In the genomic region with DNA sequence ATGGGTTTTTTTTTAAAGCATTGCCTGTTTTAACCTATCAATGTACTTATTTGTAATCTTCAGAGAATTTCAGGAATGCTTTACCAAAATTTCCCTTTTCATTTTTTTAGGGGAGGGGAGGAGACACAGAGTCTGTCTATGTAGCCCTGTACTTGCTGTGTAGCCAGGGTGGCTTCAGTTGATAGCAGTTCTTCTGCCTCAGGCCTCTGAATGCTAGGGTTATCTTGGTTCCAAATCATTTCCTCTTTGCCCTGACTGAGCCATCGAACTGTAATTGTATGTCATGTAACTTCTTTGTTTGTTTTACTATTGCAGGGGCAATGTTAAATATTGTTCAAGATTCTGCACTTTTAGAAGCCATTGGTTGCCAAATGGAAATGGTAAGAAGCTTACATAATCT, we compare ENCODE assay signal across 27 mouse cellular contexts. TPM values are rescaled to one million over a fixed set of nuclear protein-coding genes. Genes with fewer than 3 reads are reported as not detected.
DNase-seq lines count a peak whose midpoint lies in the region; ATAC-seq and TF ChIP-seq lines count a peak whose summit lies in the region.
"Had no signal": no experiment of that assay in that cellular context is flagged by ENCODE, and none has a peak within 500 bp of the region (broad histone marks: within the 10 kb centered on the region; RNA-seq: fewer than 3 reads in every experiment).

No protein-coding gene starts in this region.

- DNase-seq in 3T3-L1 (ENCODE audit: low read depth, low spot score) = peak; percentile 6
- DNase-seq in 416B (ENCODE audit: low read depth) = peak; percentile 35
- peak; percentile 72 for DNase-seq in MEL (ENCODE audit: low read depth, low spot score)
- DNase-seq in Muller cell, postnatal 12 days (ENCODE audit: inconsistent ontology term) = peak; percentile 30
- DNase-seq in cerebellum, adult 11 months = no peak
- no peak for DNase-seq in right cerebral cortex, adult 2 months (ENCODE audit: low spot score in 2 of 2)
- no peak for DNase-seq in spleen, postnatal 14 days (ENCODE audit: low spot score in 2 of 2)
- DNase-seq: adrenal gland, adult 2 months; adrenal gland, postnatal 10 days; adrenal gland, postnatal 25 days; cerebellum, adult 11-12 months; cerebellum, adult 2 months; cerebellum, adult 9-10 months; cerebellum, postnatal 10 days; cerebellum, postnatal 25 days had no signal

- no peak overlapping the region for H3K4me3 ChIP-seq in MEL (ENCODE audit: control insufficient read depth in 1 of 2, insufficient read depth in 1 of 2, low read depth in 2 of 2, low read length in 2 of 2)
- H3K4me3 ChIP-seq in heart, embryonic 12.5 days = no peak overlapping the region
- H3K4me3 ChIP-seq: embryonic facial prominence, embryonic 10.5 days; embryonic facial prominence, embryonic 12.5 days; erythroblast, embryonic 14.5 days; forebrain, embryonic 10.5 days; forebrain, embryonic 12.5 days had no signal

- no peak for TF ChIP-seq CTCF in MEL (IDR thresholded peaks at IDR 0.05 in 2 of 3, conservative IDR thresholded peaks at IDR 0.05 in 1 of 3; ENCODE audit: control insufficient read depth in 1 of 3, insufficient read depth in 1 of 3, low read depth in 2 of 3, low read length in 3 of 3, poor library complexity in 1 of 3, severe bottlenecking in 1 of 3)

- peaks cover 14 to 15% of the 10 kb centered on the region in 2 experiments for H3K36me3 ChIP-seq in MEL (ENCODE audit: control insufficient read depth in 1 of 2, insufficient read depth in 2 of 2, low read length in 2 of 2)
- peaks cover 59% of the 10 kb centered on the region for H3K36me3 ChIP-seq in heart, embryonic 12.5 days

- no peak for TF ChIP-seq RAD21 in MEL (IDR thresholded peaks at IDR 0.05; ENCODE audit: low read depth, low read length)

- 57% methylated on average over 1 of the region's 1 CpGs for WGBS in heart, embryonic 12.5 days

- H3K9me3 ChIP-seq in MEL (replicated peaks; ENCODE audit: insufficient read depth, low read length) = no peaks in the 10 kb centered on the region
- no peaks in the 10 kb centered on the region for H3K9me3 ChIP-seq in heart, embryonic 12.5 days (replicated peaks)
- H3K9me3 ChIP-seq: embryonic facial prominence, embryonic 10.5 days; embryonic facial prominence, embryonic 12.5 days; forebrain, embryonic 10.5 days; forebrain, embryonic 12.5 days had no signal

- no peaks in the 10 kb centered on the region for H3K79me2 ChIP-seq in MEL (ENCODE audit: control insufficient read depth, insufficient read depth, low read length, poor library complexity)

- peak; percentile 43 to 60; a peak in 2 of 4 replicates for TF ChIP-seq EP300 in MEL (IDR thresholded peaks at IDR 0.05; ENCODE audit: low read depth in 1 of 2, low read length in 2 of 2)

- no peak overlapping the region for H3K4me2 ChIP-seq in heart, embryonic 12.5 days
- H3K4me2 ChIP-seq: embryonic facial prominence, embryonic 12.5 days; forebrain, embryonic 12.5 days had no signal

- H3K27me3 ChIP-seq in MEL (ENCODE audit: control insufficient read depth in 1 of 2, insufficient read depth in 2 of 2, low read length in 2 of 2) = no peaks in the 10 kb centered on the region
- H3K27me3 ChIP-seq in heart, embryonic 12.5 days (replicated peaks) = no peaks in the 10 kb centered on the region
- H3K27me3 ChIP-seq: embryonic facial prominence, embryonic 12.5 days; forebrain, embryonic 12.5 days had no signal

- H3K9ac ChIP-seq in MEL (ENCODE audit: control insufficient read depth, low read depth, low read length, poor library complexity, severe bottlenecking) = no peak overlapping the region
- no peak overlapping the region for H3K9ac ChIP-seq in heart, embryonic 12.5 days
- H3K9ac ChIP-seq: embryonic facial prominence, embryonic 12.5 days; forebrain, embryonic 12.5 days had no signal

- peaks cover 8% of the 10 kb centered on the region in 2 experiments; a peak in 3 of 4 replicates for H3K4me1 ChIP-seq in MEL (ENCODE audit: control insufficient read depth in 1 of 2, insufficient read depth in 2 of 2, low read length in 2 of 2)
- H3K4me1 ChIP-seq in heart, embryonic 12.5 days (replicated peaks) = no peaks in the 10 kb centered on the region
- H3K4me1 ChIP-seq: embryonic facial prominence, embryonic 10.5 days; embryonic facial prominence, embryonic 12.5 days; forebrain, embryonic 12.5 days had no signal

- TF ChIP-seq POLR2A in MEL (IDR thresholded peaks at IDR 0.05; ENCODE audit: control insufficient read depth in 1 of 2, insufficient read depth in 1 of 2, low read depth in 1 of 2, low read length in 2 of 2, poor library complexity in 1 of 2) = no peak

- H3K27ac ChIP-seq in MEL (ENCODE audit: control insufficient read depth, low read depth, low read length) = peak overlapping the region; percentile 57
- H3K27ac ChIP-seq in heart, embryonic 12.5 days (ENCODE audit: poor library complexity, severe bottlenecking) = no peak overlapping the region
- H3K27ac ChIP-seq: embryonic facial prominence, embryonic 10.5 days; embryonic facial prominence, embryonic 12.5 days; forebrain, embryonic 10.5 days; forebrain, embryonic 12.5 days had no signal

- ATAC-seq in heart, embryonic 12.5 days (ENCODE audit: insufficient number of reproducible peaks, low FRiP score) = no peak
- ATAC-seq: forebrain, embryonic 14.5 days; forebrain, embryonic 16.5 days had no signal

TF ChIP-seq in MEL, 35 proteins besides CTCF, POLR2A, EP300 and RAD21:
- TF ChIP-seq GATA1 (IDR thresholded peaks at IDR 0.05; ENCODE audit: low read depth, low read length) (peak; percentile 83), TBP (IDR thresholded peaks at IDR 0.05; ENCODE audit: low read depth, low read length) (no peak), ZC3H11A (IDR thresholded peaks at IDR 0.05; ENCODE audit: low read depth, low read length) (no peak), MAZ (IDR thresholded peaks at IDR 0.05; ENCODE audit: low read depth, low read length) (no peak), NELFE (IDR thresholded peaks at IDR 0.05; ENCODE audit: low read depth, low read length) (no peak), MEF2A (IDR thresholded peaks at IDR 0.05; ENCODE audit: extremely low read depth, insufficient replicate concordance, low read depth, low read length, poor library complexity, severe bottlenecking) (no peak), CHD1 (IDR thresholded peaks at IDR 0.05; ENCODE audit: low read depth, low read length) (no peak), TAL1 (IDR thresholded peaks at IDR 0.05; ENCODE audit: low read length) (peak; percentile 28; the same call in 1 of the 2 replicates)

RNA-seq across cellular contexts. Expression of gene Ralgapb, which starts 36.2 kb away (rescaled TPM):
- 15.0 and 15.6 TPM in 2 replicates for total RNA-seq in MEL (2012; rRNA removed)
- 100 to 1,000 TPM in 1 of 2 experiments, 10 to 100 TPM in 1; 20.7 to 122 TPM for polyA plus RNA-seq in MEL (2012; ENCODE audit: insufficient read depth in 1 of 2, insufficient read length in 2 of 2, low read depth in 1 of 2, low replicate concordance in 2 of 2, missing spikeins in 1 of 2)
- polyA plus RNA-seq in heart, embryonic 12.5 days (2016; fragmentation: Nextera tagmentation; extraction: Ambion mirVana) = 12.8 and 15.8 TPM in 2 replicates

RNA-seq across cellular contexts. Expression of gene Adig, which starts 56.6 kb away (rescaled TPM):
- total RNA-seq in MEL (2012; rRNA removed) = not detected in 2 replicates
- polyA plus RNA-seq in MEL (2012; ENCODE audit: insufficient read depth in 1 of 2, insufficient read length in 2 of 2, low read depth in 1 of 2, low replicate concordance in 2 of 2, missing spikeins in 1 of 2) = not detected
- not detected in 2 replicates for polyA plus RNA-seq in heart, embryonic 12.5 days (2016; fragmentation: Nextera tagmentation; extraction: Ambion mirVana)
- total RNA-seq: ES-E14 had no signal
- polyA plus RNA-seq: brain, embryonic 14.5 days; cortical plate, adult 2 months; embryonic facial prominence, embryonic 10.5 days; embryonic facial prominence, embryonic 12.5 days; erythroblast, embryonic 14.5 days; forebrain, embryonic 10.5 days; forebrain, embryonic 12.5 days; forebrain, embryonic 14.5 days; forebrain, embryonic 16.5 days; frontal cortex, adult 2 months had no signal

Comparison
In these comparisons a context has a peak if more than half of its experiments do, and no peak if none do; other contexts are left out.
1. DNase-seq: peak in 3T3-L1 (single experiment), 416B (single experiment), MEL (single experiment) and Muller cell, postnatal 12 days (single experiment); none in cerebellum, adult 11 months (single experiment), right cerebral cortex, adult 2 months (0 of 2) and spleen, postnatal 14 days (0 of 2).